Mouse (Mus musculus) liver, postnatal 0 days (tissue): ENCODE results near the gene D430041D05Rik. TPM values are rescaled to one million over a fixed set of nuclear protein-coding genes. Genes with fewer than 3 reads are reported as not detected.
"Not testable (repeated sequence)": the region's sequence is repeated elsewhere in the genome, so short reads cannot be mapped to it uniquely, and the experiment has no call there.

ENCODE experiments used
- ATAC-seq: fragments of 200-750 bp; cut with Nextera tagmentation; 2 replicates; pipeline ENCODE4 v1.8.0; 2017; ENCODE audit warnings: mild to moderate bottlenecking, moderate library complexity
- DNase-seq: peaks from one replicate; pipeline ENCODE4 v3.0.0-alpha.2; 2016
- H3K27ac ChIP-seq: fragments of 300-500 bp; sonication (generic); 2 replicates; pipeline ENCODE4 v1.5.1; 2014; ENCODE audit warnings: antibody characterized with exemption, moderate library complexity, mild to moderate bottlenecking, low read depth
- H3K27me3 ChIP-seq: fragments of 300-500 bp; sonication (generic); 2 replicates; pipeline ENCODE4 v1.6.1; 2014; ENCODE audit warnings: low read length, control low read depth, mixed read lengths; ENCODE audit not compliant: insufficient read depth
- H3K36me3 ChIP-seq: fragments of 300-500 bp; sonication (generic); replicated peaks from 2 replicates; pipeline ENCODE4 v1.6.1; 2014; ENCODE audit warnings: mild to moderate bottlenecking, control low read depth, low read length, moderate library complexity, mixed read lengths; ENCODE audit not compliant: insufficient read depth
- H3K4me1 ChIP-seq: fragments of 300-500 bp; sonication (generic); 2 replicates; pipeline ENCODE4 v1.6.1; 2014; ENCODE audit warnings: antibody characterized with exemption, mild to moderate bottlenecking, control low read depth; ENCODE audit not compliant: insufficient read depth
- H3K4me2 ChIP-seq: fragments of 300-500 bp; sonication (generic); 2 replicates; pipeline ENCODE4 v1.6.1; 2014; ENCODE audit warnings: low read depth, mild to moderate bottlenecking, low read length, moderate library complexity, mixed read lengths
- H3K4me3 ChIP-seq: fragments of 300-500 bp; sonication (generic); 2 replicates; pipeline ENCODE4 v1.5.1; 2014; ENCODE audit warnings: low read depth, low read length
- H3K9ac ChIP-seq: fragments of 300-500 bp; sonication (generic); replicated peaks from 2 replicates; pipeline ENCODE4 v1.6.1; 2014; ENCODE audit warnings: mild to moderate bottlenecking, moderate library complexity
- H3K9me3 ChIP-seq: fragments of 300-500 bp; sonication (generic); 2 replicates; pipeline ENCODE4 v1.6.1; 2016; ENCODE audit warnings: mild to moderate bottlenecking, control low read depth, low read length, mixed read lengths
- CTCF ChIP-seq: sonication (generic); IDR thresholded peaks from 2 replicates; pipeline ENCODE4 v1.5.1; 2016; ENCODE audit warnings: antibody characterized with exemption, low read depth
- EP300 ChIP-seq: IDR thresholded peaks from 2 replicates; pipeline ENCODE4 v1.6.1; 2016; ENCODE audit warnings: antibody characterized with exemption, low read depth, mild to moderate bottlenecking
- WGBS: fragments of 180-500 bp; shearing (Covaris S2); extraction: QIAGEN DNeasy Blood & Tissue Kit; methylation state at CpG from one replicate; pipeline ENCODE4 v1.1.7; 2014; ENCODE audit not compliant: insufficient replicate concordance; 5-methylcytosine and 5-hydroxymethylcytosine counted together
- microRNA counts: library from miRNA; unstranded; fragments of <30 nt; microRNA quantifications from one replicate; lab custom pipeline; 2015
- microRNA-seq: library from miRNA; unstranded; fragments of <30 nt; microRNA quantifications from one replicate; pipeline ENCODE4, GENCODE M21; 2016
- polyA plus RNA-seq: library from polyadenylated mRNA; unstranded; fragments of >200 nt; fragmentation: Nextera tagmentation; extraction: Ambion mirVana; gene quantifications from 2 replicates; pipeline ENCODE4 v1.2.1, GENCODE M21; 2015

The D430041D05Rik gene
- polyA plus RNA-seq, 1 experiment from 2014 or later: 0.05 TPM

DNA sequence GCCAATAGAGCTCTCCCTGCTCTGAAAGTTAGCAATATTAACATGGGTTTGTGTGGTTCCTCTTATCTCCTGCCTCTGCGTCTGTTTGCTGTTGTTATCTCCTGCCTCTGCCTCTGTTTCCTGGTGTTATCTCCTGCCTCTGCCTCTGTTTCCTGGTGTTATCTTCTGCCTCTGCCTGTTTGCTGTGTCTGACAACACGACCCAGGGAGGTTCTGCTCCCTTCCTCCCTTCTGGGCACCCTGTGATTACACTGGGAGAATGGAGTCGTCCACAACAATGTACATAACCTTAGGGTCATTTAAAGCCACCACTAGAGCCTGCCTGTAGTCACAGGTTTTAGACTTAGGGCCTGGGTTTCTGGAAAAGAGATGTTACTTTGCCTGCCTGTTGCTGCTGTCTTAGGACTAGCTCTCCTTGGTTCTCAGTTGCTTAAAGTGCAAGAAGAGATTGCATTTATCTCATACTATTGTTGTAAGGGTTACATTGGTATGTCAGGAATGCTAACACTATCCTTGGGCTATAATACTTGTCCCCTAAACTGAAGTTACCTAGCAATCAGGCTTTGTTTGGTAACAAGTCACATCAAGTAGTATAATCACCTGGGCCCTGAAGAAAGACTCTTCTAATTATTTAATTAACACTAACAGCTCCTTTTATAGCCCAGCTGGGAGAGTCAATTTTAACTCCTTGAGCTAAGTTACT is 312.1 kb downstream of the D430041D05Rik start:
- TF ChIP-seq EP300 (peak; percentile 98), CTCF (no peak)
- Histone ChIP-seq H3K9me3 (no peaks in the 10 kb centered on the region), H3K36me3 (0 out of 2 replicates have a peak, but pooled peaks cover 2% of the 10 kb centered on the region), H3K4me1 (peaks cover 33% of the 10 kb centered on the region), H3K4me2 (peak overlapping the region; percentile 70), H3K27ac (peak overlapping the region; percentile 79), H3K4me3 (peak overlapping the region; percentile 8), H3K9ac (peak overlapping the region; percentile 51), H3K27me3 (no peaks in the 10 kb centered on the region)
- DNase-seq (peak; percentile 35), ATAC-seq (peak; percentile 81)
- WGBS: 11% methylated on average over 3 of the region's 3 CpGs

DNA sequence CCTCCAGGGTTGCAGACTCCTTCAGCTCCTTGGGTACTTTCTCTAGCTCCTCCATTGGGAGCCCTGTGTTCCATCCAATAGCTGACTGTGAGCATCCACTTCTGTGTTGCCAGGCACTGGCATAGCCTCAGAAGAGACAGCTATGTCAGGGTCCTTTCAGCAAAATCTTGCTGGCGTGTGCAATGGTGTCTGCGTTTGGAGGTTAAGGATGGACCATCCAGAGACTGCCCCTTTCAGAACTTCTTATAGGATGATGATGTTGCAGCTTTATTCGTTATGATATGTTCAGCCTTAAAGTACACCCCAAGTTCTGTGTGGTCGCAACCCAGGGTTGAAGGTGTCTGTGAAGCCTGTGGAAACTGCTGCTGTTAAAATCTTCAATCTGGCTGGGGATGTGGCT is 313.4 kb downstream of the D430041D05Rik start:
- 82% methylated on average over 4 of the region's 4 CpGs for WGBS
- not testable (repeated sequence) for H3K36me3 ChIP-seq, ATAC-seq, H3K9me3 ChIP-seq, H3K27me3 ChIP-seq
- Histone ChIP-seq H3K9ac (peak overlapping the region; percentile 80), H3K27ac (peak overlapping the region; percentile 92), H3K4me2 (peak overlapping the region; percentile 70), H3K4me3 (peak overlapping the region; percentile 60), H3K4me1 (peaks cover 26% of the 10 kb centered on the region)
- peak; percentile 9 for DNase-seq

DNA sequence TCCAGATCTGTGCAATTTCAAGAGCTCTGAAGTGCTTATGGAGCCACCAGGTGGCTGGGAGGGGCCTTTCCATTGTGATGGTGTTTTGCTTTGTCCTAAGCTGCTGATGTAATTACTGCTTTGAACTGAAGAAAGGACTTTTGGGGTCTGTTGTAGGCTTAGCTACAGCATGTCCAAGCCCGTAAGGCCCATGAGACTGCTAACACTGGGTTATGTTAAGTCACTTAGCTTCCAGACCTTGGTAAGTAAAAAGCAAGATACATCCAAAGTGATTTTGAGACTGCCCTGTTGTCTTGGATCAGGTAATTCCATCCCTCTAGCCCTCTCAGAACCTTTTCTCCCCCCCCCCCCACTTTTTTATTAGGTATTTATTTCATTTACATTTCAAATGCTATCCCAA is 314.0 kb downstream of the D430041D05Rik start:
- TF ChIP-seq CTCF: peak; percentile 36
- peak overlapping the region; percentile 70 for H3K4me2 ChIP-seq
- H3K4me1 ChIP-seq: peaks cover 28% of the 10 kb centered on the region
- H3K36me3 ChIP-seq, H3K27me3 ChIP-seq, ATAC-seq, H3K9me3 ChIP-seq: not testable (repeated sequence)
- peak overlapping the region; percentile 92 for H3K27ac ChIP-seq
- 67% methylated on average over 1 of the region's 1 CpGs for WGBS
- DNase-seq: peak; percentile 13
- peak overlapping the region; percentile 60 for H3K4me3 ChIP-seq
- peak overlapping the region; percentile 80 for H3K9ac ChIP-seq

DNA sequence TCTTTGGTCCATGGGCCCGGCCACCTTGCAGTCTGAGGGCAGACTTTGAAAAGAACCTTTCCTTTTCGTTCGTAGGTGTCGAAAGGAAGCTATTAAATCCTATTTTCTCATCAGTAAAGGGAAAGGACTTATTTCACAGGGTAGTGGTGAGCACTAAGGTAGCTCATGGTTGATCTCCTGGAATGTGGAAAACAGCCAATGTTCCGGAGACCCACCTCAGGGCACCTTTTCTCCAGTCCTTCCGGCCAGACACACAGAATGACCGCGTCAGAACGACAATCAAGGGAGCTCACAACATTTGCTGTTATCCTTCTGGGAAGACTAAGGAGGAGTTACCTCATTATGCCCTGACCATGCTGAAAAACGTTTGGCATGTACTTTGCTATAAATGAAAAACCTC is 314.6 kb downstream of the D430041D05Rik start:
- H3K9ac ChIP-seq: peak overlapping the region; percentile 80
- TF ChIP-seq CTCF (no peak), EP300 (no peak)

DNA sequence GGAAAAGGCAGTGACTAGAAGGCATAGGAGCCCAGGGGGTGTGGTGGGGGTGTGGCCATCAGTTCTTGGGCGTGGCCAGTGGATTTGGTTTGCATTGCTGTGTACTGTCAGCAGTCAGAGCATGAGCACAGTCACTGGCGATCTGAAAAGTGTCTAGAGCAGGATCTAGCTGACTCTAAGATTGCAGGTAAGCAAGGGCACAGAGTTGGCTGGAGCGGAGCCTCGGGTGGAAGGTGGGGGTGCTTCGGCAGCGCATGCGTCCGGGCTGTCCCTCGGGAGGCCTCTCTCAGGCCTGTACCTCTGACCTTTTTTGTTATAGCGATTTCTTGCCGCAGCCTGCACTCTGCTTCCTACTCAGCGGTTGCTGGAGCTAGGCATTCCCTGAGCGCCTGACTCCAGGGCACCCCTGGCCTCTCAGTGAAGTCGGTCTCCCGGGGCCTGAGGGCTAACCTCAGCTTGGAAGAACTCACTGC is 315.0 kb downstream of the D430041D05Rik start, which contains the start of gene Cd59a:
Cd59a (plus strand) TSS at position 61 of the 473 bp plus-strand sequence.
- Histone ChIP-seq H3K27ac (peak within 1 kb of the TSS; percentile 92), H3K4me2 (peak within 1 kb of the TSS; percentile 70), H3K27me3 (no peaks in the 10 kb centered on the region), H3K9ac (peak within 1 kb of the TSS; percentile 80), H3K36me3 (no peaks in the 10 kb centered on the region), H3K4me1 (peaks cover 29% of the 10 kb centered on the region), H3K9me3 (no peaks in the 10 kb centered on the region), H3K4me3 (peak within 1 kb of the TSS; percentile 60)
- ATAC-seq (peak; percentile 89), DNase-seq (peak; percentile 95)
- WGBS: 8% methylated on average over 15 of the region's 15 CpGs
- no peak for TF ChIP-seq CTCF
- no peak for TF ChIP-seq EP300

More for the DNA sequence above, 314.6 kb downstream of the D430041D05Rik start:
- 32% methylated on average over 10 of the region's 10 CpGs for WGBS
- Histone ChIP-seq H3K27me3 (no peaks in the 10 kb centered on the region), H3K27ac (peak overlapping the region; percentile 92), H3K4me2 (peak overlapping the region; percentile 70), H3K36me3 (no peaks in the 10 kb centered on the region), H3K4me1 (peaks cover 30% of the 10 kb centered on the region), H3K4me3 (peak overlapping the region; percentile 60), H3K9me3 (no peaks in the 10 kb centered on the region)
- DNase-seq (no peak), ATAC-seq (peak; percentile 1; the same call in 1 of the 2 replicates)

DNA sequence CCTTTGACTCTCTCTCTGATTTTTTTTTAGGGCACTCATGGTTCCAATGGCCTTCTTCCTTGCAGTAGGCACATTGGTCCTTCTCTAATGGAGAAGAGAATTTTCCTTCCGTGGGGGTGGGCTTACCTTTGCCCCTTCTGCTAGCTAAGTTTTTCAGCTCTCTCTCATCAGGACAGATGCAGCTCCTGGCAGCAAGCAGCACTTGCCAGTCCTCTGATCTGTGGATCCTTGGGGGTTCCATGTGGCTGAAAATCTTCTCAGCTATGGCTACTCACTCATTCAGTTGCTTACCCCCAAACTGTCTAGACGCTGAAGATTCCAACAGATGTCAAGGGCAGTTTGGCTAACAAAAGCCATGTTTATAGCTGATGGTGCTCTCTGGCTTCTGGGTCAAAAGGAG is 317.5 kb downstream of the D430041D05Rik start:
- Histone ChIP-seq H3K9ac (no peak overlapping the region), H3K4me1 (peaks cover 10% of the 10 kb centered on the region; the same call in 1 of the 2 replicates), H3K36me3 (no peaks in the 10 kb centered on the region), H3K4me3 (no peak overlapping the region), H3K9me3 (no peaks in the 10 kb centered on the region), H3K27me3 (no peaks in the 10 kb centered on the region), H3K27ac (no peak overlapping the region), H3K4me2 (no peak overlapping the region)
- ATAC-seq: no peak
- TF ChIP-seq CTCF (no peak), EP300 (no peak)
- WGBS: 67% methylated on average over 2 of the region's 2 CpGs
- DNase-seq: peak; percentile 4

MicroRNAs within 50 kb of the gene (microRNA counts, 519-probe panel; counts per million panel counts)
- not detected for microRNA mmu-miR-1902 (lab: Ali Mortazavi, UCI)

Small RNAs within 50 kb of the gene (microRNA-seq; reads per million reads assigned to microRNA genes)
- not detected for gene Mir1902

Other genes with a start within 250 kb of the D430041D05Rik start
- 6.0 and 6.3 TPM in 2 replicates for gene Hipk3, start 83.4 kb upstream of the D430041D05Rik start, polyA plus RNA-seq
- 23.0 and 24.3 TPM in 2 replicates for gene Cstf3, start 179.5 kb upstream of the D430041D05Rik start, polyA plus RNA-seq